Mouse (Mus musculus): ENCODE data around the gene Mterf4. TPM values are rescaled to one million over a fixed set of nuclear protein-coding genes. Genes with fewer than 3 reads are reported as not detected.

Gene Mterf4
- polyA plus RNA-seq, 1 experiment = 0.16 TPM

DNA sequence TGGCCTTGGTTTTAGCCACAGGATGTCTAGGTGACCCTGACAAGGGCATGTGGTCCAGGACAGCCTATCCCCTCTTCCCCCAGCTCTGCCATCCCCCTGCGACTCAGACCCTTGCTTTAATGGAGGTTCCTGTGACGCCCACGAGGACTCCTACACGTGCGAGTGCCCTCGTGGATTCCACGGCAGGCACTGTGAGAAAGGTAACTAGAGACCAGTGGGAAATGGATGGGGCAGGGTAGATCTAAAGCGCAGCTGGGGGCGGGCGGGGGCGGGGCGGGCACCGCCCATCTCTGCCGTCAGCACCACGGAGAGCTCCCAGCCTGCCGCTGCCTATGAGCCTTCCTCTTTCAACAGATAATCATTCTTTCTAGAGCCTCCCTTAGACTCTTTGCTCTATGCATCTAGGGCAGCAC, 33.3 kb downstream of the Mterf4 start:
- no peaks in the 10 kb centered on the region for H3K4me1 ChIP-seq (ENCODE audit: control insufficient read depth)
- no peaks in the 10 kb centered on the region for H3K36me3 ChIP-seq (ENCODE audit: control insufficient read depth)
- no peaks in the 10 kb centered on the region for H3K27me3 ChIP-seq (ENCODE audit: control insufficient read depth)
- 0 out of 2 replicates have a peak, but pooled peaks cover 2% of the 10 kb centered on the region for H3K9me3 ChIP-seq (ENCODE audit: control insufficient read depth, low read length)
- TF ChIP-seq TAL1 (IDR thresholded peaks at IDR 0.05; ENCODE audit: low read length) = no peak
- no peak overlapping the region for H3K4me3 ChIP-seq (replicated peaks)

DNA sequence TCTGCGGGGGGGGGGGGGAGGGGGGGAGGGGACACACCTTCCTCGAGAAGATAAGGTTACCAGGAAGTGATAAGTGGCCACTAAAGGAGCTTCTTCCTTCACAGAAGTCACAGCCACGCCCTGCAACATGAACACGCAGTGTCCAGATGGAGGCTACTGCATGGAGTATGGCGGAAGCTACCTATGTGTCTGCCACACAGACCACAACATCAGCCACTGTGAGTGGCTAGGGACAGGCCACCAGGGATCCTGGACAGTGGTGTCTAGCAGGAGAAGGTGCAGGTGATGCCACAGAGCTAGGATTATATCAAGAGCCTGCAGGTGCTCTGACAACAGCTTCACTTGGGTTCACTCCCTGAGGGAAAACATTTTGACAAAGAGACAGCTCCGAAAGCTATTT, 34.0 kb downstream of the Mterf4 start:
- Histone ChIP-seq H3K9me3 (ENCODE audit: control insufficient read depth, low read length) (0 out of 2 replicates have a peak, but pooled peaks cover 2% of the 10 kb centered on the region), H3K36me3 (ENCODE audit: control insufficient read depth) (no peaks in the 10 kb centered on the region), H3K4me3 (replicated peaks) (no peak overlapping the region), H3K4me1 (ENCODE audit: control insufficient read depth) (no peaks in the 10 kb centered on the region), H3K27me3 (ENCODE audit: control insufficient read depth) (no peaks in the 10 kb centered on the region)
- TF ChIP-seq GATA1 (IDR thresholded peaks at IDR 0.05; ENCODE audit: low read length) (no peak), TAL1 (IDR thresholded peaks at IDR 0.05; ENCODE audit: low read length) (no peak)

DNA sequence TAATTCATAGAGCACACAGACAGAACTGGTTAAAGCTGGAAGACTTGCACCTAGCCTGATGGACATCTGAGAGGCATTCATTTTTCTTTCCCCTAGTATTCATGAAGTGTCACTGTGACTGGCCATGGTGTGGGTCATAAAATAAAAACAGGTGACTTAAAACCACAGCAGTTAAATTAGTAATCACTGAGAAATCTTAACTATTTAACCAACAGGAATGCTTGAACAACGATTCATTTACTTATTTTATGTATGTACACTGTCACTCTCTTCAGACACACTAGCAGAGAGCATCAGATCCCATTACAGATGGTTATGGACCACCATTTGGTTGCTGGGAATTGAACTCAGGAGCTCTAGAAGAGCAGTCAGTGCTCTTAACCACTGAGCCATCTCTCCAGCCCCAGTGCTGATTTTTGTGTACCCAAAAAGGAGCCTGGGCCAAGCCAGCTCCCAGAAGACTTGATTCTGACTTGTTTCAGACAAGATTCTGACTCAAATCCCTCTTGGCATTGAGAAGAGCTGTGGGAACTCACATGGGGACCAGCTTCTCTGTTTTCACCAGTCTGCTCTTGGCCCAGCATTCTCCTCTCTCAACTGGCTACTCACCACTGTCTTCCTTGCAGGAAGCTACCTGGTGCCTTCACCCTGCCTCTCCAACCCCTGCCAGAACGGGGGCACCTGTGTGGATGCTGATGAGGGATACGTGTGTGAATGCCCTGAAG, 35.0 kb downstream of the Mterf4 start:
- no peak for TF ChIP-seq TAL1 (IDR thresholded peaks at IDR 0.05; ENCODE audit: low read length)
- TF ChIP-seq GATA1 (IDR thresholded peaks at IDR 0.05; ENCODE audit: low read length) = no peak
- no peaks in the 10 kb centered on the region for H3K36me3 ChIP-seq (ENCODE audit: control insufficient read depth)
- H3K4me1 ChIP-seq (ENCODE audit: control insufficient read depth) = no peaks in the 10 kb centered on the region
- no peaks in the 10 kb centered on the region for H3K27me3 ChIP-seq (ENCODE audit: control insufficient read depth)
- H3K9me3 ChIP-seq (ENCODE audit: control insufficient read depth, low read length) = 0 out of 2 replicates have a peak, but pooled peaks cover 2% of the 10 kb centered on the region
- H3K4me3 ChIP-seq (replicated peaks) = no peak overlapping the region

DNA sequence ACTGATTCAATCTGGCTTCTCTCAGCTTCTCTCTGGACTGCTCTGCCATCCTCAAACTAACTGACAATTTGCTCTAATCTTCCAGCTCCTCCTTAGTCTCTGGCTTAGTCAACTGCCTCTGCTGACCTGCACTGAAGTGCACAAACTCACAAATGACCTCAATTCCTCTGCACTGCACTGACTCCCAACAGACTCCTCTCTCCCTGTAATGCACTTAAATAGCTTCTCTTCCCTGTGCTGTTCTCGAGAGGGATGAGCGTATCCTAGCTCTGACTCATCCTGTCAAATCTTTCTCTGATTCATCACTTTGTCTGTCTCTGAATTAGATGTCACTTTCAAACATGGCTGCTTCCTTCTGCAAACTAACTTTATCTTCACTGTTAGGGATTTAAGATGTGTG, 37.5 kb downstream of the Mterf4 start:
- Histone ChIP-seq H3K9me3 (ENCODE audit: control insufficient read depth, low read length) (no peaks in the 10 kb centered on the region), H3K27me3 (ENCODE audit: control insufficient read depth) (no peaks in the 10 kb centered on the region), H3K36me3 (ENCODE audit: control insufficient read depth) (no peaks in the 10 kb centered on the region), H3K4me3 (replicated peaks) (no peak overlapping the region), H3K4me1 (ENCODE audit: control insufficient read depth) (no peaks in the 10 kb centered on the region)
- TF ChIP-seq GATA1 (IDR thresholded peaks at IDR 0.05; ENCODE audit: low read length) (no peak), TAL1 (IDR thresholded peaks at IDR 0.05; ENCODE audit: low read length) (no peak)

DNA sequence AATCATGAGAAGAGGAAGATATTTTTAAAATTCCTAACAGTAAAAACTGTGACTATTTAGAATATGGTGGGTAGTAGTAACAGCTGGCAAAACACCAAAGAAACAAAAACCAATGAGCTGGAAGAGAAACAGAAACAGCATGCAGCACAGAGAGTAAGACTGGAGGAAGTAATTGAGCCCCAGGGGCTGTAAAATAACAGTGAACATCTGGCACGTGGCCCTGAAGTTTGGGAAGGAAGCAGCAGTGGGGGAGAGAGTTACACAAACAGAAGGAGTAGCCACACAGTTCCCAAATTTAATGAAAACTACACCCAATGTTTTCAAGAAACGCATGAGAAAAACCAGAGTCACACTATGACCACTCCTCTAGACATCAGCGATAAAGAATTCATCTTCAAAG, 38.5 kb downstream of the Mterf4 start:
- Histone ChIP-seq H3K36me3 (ENCODE audit: control insufficient read depth) (no peaks in the 10 kb centered on the region), H3K4me1 (ENCODE audit: control insufficient read depth) (no peaks in the 10 kb centered on the region), H3K27me3 (ENCODE audit: control insufficient read depth) (no peaks in the 10 kb centered on the region), H3K4me3 (replicated peaks) (no peak overlapping the region), H3K9me3 (ENCODE audit: control insufficient read depth, low read length) (no peaks in the 10 kb centered on the region)
- TF ChIP-seq TAL1 (IDR thresholded peaks at IDR 0.05; ENCODE audit: low read length) (no peak), GATA1 (IDR thresholded peaks at IDR 0.05; ENCODE audit: low read length) (no peak)

DNA sequence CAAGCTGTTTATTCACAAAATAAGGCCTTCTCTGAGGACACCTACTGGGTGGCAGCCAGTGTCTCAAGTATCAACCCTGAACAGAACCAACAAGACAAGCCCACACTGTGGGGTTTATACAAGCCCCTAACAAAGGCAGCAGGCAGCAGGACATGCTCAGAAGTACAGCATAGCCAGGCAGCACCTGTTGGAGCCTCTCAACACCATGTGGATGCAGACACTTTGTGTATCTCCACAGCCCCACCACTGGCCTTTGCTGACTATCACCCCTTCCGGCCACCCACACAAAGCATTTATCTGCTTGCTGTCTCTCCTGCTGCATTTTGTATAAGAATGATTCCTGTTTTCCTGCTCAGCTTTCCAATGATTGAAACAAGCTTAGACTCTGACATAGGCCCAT, 48.2 kb downstream of the Mterf4 start:
- no peaks in the 10 kb centered on the region for H3K9me3 ChIP-seq (ENCODE audit: control insufficient read depth, low read length)
- no peak overlapping the region for H3K4me3 ChIP-seq (replicated peaks)
- no peak for TF ChIP-seq TAL1 (IDR thresholded peaks at IDR 0.05; ENCODE audit: low read length)
- TF ChIP-seq GATA1 (IDR thresholded peaks at IDR 0.05; ENCODE audit: low read length) = no peak
- H3K36me3 ChIP-seq (ENCODE audit: control insufficient read depth) = no peaks in the 10 kb centered on the region
- H3K27me3 ChIP-seq (ENCODE audit: control insufficient read depth) = no peaks in the 10 kb centered on the region
- H3K4me1 ChIP-seq (ENCODE audit: control insufficient read depth) = no peaks in the 10 kb centered on the region

DNA sequence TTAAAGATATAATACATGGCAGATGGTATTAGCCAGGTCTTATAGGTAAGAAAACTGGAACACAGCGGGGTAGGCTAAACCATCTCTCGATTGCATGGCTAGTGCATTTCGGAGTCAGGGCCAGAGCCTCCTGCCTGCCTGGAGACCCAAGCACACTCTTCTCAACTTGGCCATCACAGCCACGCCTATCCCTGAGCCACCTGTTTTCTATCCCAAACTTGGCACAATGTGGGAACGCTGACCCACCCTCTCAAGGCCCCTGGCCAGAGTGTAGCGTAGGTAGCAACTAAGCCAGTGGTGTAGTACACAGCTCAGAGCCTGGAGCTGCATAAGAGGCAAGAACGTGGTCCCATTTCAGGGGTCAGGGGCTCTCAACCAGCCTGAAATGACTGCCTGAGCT, 50.0 kb downstream of the Mterf4 start:
- TF ChIP-seq TAL1 (IDR thresholded peaks at IDR 0.05; ENCODE audit: low read length) = no peak
- TF ChIP-seq GATA1 (IDR thresholded peaks at IDR 0.05; ENCODE audit: low read length) = no peak
- Histone ChIP-seq H3K36me3 (ENCODE audit: control insufficient read depth) (no peaks in the 10 kb centered on the region), H3K4me1 (ENCODE audit: control insufficient read depth) (no peaks in the 10 kb centered on the region), H3K4me3 (replicated peaks) (no peak overlapping the region), H3K9me3 (ENCODE audit: control insufficient read depth, low read length) (no peaks in the 10 kb centered on the region), H3K27me3 (ENCODE audit: control insufficient read depth) (no peaks in the 10 kb centered on the region)

DNA sequence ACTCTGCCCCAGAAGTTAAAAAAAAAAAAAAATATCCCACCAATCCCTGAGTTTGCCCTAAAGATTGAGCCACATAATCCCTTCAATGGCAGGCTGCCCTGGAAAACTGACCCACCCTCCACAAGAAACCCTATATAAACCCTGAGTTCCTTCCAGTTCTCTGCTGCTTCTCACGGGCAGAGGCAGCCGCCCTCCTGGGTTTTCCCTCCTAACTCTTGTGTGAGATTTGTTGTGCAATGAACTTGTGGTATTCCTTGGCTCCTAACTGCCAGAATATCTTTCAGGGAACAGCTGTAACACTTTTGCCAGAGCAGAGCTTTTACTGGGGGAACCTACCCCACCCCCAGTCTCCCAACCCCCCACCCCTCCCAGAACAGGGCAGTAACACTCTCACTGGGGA, 53.1 kb downstream of the Mterf4 start:
- no peaks in the 10 kb centered on the region for H3K4me1 ChIP-seq (ENCODE audit: control insufficient read depth)
- TF ChIP-seq TAL1 (IDR thresholded peaks at IDR 0.05; ENCODE audit: low read length) = no peak
- no peak for TF ChIP-seq GATA1 (IDR thresholded peaks at IDR 0.05; ENCODE audit: low read length)
- no peaks in the 10 kb centered on the region for H3K9me3 ChIP-seq (ENCODE audit: control insufficient read depth, low read length)
- no peak overlapping the region for H3K4me3 ChIP-seq (replicated peaks)
- no peaks in the 10 kb centered on the region for H3K36me3 ChIP-seq (ENCODE audit: control insufficient read depth)
- H3K27me3 ChIP-seq (ENCODE audit: control insufficient read depth) = no peaks in the 10 kb centered on the region

Other genes starting within 250 kb of the Mterf4 start
- gene Kif1a, start 204.0 kb downstream of the Mterf4 start, polyA plus RNA-seq (2012) = 0.01 and 0.16 TPM in 2 replicates
- 0.04 and 0.08 TPM in 2 replicates for gene Agxt, start 170.7 kb downstream of the Mterf4 start, polyA plus RNA-seq (2012)
- not detected in 2 replicates for gene 2310007B03Rik, start 145.0 kb downstream of the Mterf4 start, polyA plus RNA-seq (2012)
- 0.01 TPM in 1 of 2 replicates, not detected in the other for gene Crocc2, start 137.2 kb downstream of the Mterf4 start, polyA plus RNA-seq (2012)
- not detected in 2 replicates for gene Sned1, start 70.1 kb downstream of the Mterf4 start, polyA plus RNA-seq (2012)
- gene Ppp1r7, start 36.9 kb upstream of the Mterf4 start, polyA plus RNA-seq (2012) = 1.4 and 1.7 TPM in 2 replicates
- gene Pask, start 37.6 kb upstream of the Mterf4 start, polyA plus RNA-seq (2012) = 0.22 and 0.31 TPM in 2 replicates
- not detected in 2 replicates for gene Ano7, start 68.0 kb upstream of the Mterf4 start, polyA plus RNA-seq (2012)
- gene Hdlbp, start 172.9 kb upstream of the Mterf4 start, polyA plus RNA-seq (2012) = 2.8 and 2.9 TPM in 2 replicates
- gene Farp2, start 206.2 kb upstream of the Mterf4 start, polyA plus RNA-seq (2012) = 0.02 TPM in 1 of 2 replicates, not detected in the other